Mouse (Mus musculus) intestine, embryonic 14.5 days (tissue): ENCODE data around the gene Acot7. TPM values are rescaled to one million over a fixed set of nuclear protein-coding genes. Genes with fewer than 3 reads are reported as not detected.

Source experiments
- ATAC-seq: fragments of 200-750 bp; cut with Nextera tagmentation; replicated peaks from 2 replicates; pipeline ENCODE4 v1.8.0; 2017; ENCODE audit warnings: low read depth, moderate number of reproducible peaks, moderate TSS enrichment, moderate library complexity; ENCODE audit not compliant: low FRiP score, low TSS enrichment
- DNase-seq: peaks from one replicate; pipeline ENCODE4 v3.0.0-alpha.2; 2018; ENCODE audit warnings: low spot score
- H3K27ac ChIP-seq: fragments of 300-500 bp; sonication (generic); 2 replicates; pipeline ENCODE4 v1.5.1; 2014; ENCODE audit warnings: low read depth, mild to moderate bottlenecking, control low read depth
- H3K27me3 ChIP-seq: fragments of 300-500 bp; sonication (generic); replicated peaks from 2 replicates; pipeline ENCODE4 v1.6.1; 2014; ENCODE audit warnings: low read length, control low read depth; ENCODE audit not compliant: control insufficient read depth, insufficient read depth
- H3K36me3 ChIP-seq: fragments of 300-500 bp; sonication (generic); 2 replicates; pipeline ENCODE4 v1.6.1; 2014; ENCODE audit warnings: low read length, control low read depth; ENCODE audit not compliant: control insufficient read depth, insufficient read depth
- H3K4me1 ChIP-seq: fragments of 300-500 bp; sonication (generic); replicated peaks from 2 replicates; pipeline ENCODE4 v1.6.1; 2014; ENCODE audit warnings: low read length, control low read depth, mixed read lengths; ENCODE audit not compliant: control insufficient read depth, insufficient read depth
- H3K4me2 ChIP-seq: fragments of 300-500 bp; sonication (generic); 2 replicates; pipeline ENCODE4 v1.6.1; 2014; ENCODE audit warnings: low read length
- H3K4me3 ChIP-seq: fragments of 300-500 bp; sonication (generic); 2 replicates; pipeline ENCODE4 v1.5.1; 2014; ENCODE audit warnings: low read depth, low read length, control low read depth, mixed read lengths
- H3K9ac ChIP-seq: fragments of 300-500 bp; sonication (generic); 2 replicates; pipeline ENCODE4 v1.6.1; 2014; ENCODE audit warnings: mild to moderate bottlenecking, low read length
- H3K9me3 ChIP-seq: fragments of 300-500 bp; sonication (generic); 2 replicates; pipeline ENCODE4 v1.6.1; 2016; ENCODE audit warnings: low read length, control low read depth; ENCODE audit not compliant: control insufficient read depth
- WGBS: fragments of 180-500 bp; shearing (Covaris S2); extraction: QIAGEN DNeasy Blood & Tissue Kit; methylation state at CpG from one replicate; pipeline ENCODE4 v1.1.7; 2014; 5-methylcytosine and 5-hydroxymethylcytosine counted together
- polyA plus RNA-seq: library from polyadenylated mRNA; unstranded; fragments of >200 nt; fragmentation: Nextera tagmentation; extraction: Ambion mirVana; gene quantifications from 2 replicates; pipeline ENCODE4 v1.2.1, GENCODE M21; 2014

Gene Acot7
- polyA plus RNA-seq, 1 experiment from 2014 or later = 61.5 TPM

- Histone ChIP-seq H3K4me2 (no peak overlapping the region), H3K27ac (no peak overlapping the region), H3K4me3 (no peak overlapping the region), H3K4me1 (0 out of 2 replicates have a peak, but pooled peaks cover 2% of the 10 kb centered on the region), H3K36me3 (peaks cover 30% of the 10 kb centered on the region), H3K9ac (no peak overlapping the region), H3K27me3 (peaks cover 21% of the 10 kb centered on the region), H3K9me3 (no peaks in the 10 kb centered on the region)
- 84% methylated on average over 9 of the region's 9 CpGs for WGBS
- ATAC-seq (no peak), DNase-seq (no peak)
These were observed 129.6 kb downstream of the Acot7 start for GRCm38 (mm10) chr4:152307542-152307941.

- Histone ChIP-seq H3K27me3 (peaks cover 67% of the 10 kb centered on the region), H3K4me3 (no peak overlapping the region), H3K9me3 (no peaks in the 10 kb centered on the region), H3K4me1 (peaks cover 17% of the 10 kb centered on the region; the same call in 1 of the 2 replicates), H3K4me2 (peak overlapping the region; percentile 65), H3K36me3 (peaks cover 4% of the 10 kb centered on the region; the same call in 1 of the 2 replicates), H3K27ac (no peak overlapping the region), H3K9ac (no peak overlapping the region)
- ATAC-seq = peak; percentile 26; the same call in 1 of the 2 replicates
- WGBS = 3% methylated on average over 14 of the region's 14 CpGs
- no peak for DNase-seq
These were observed 134.3 kb downstream of the Acot7 start for GRCm38 (mm10) chr4:152312186-152312585.

GRCm38 (mm10) chr4:152313211-152313632, 135.3 kb downstream of the Acot7 start:
- Histone ChIP-seq H3K4me3 (peak overlapping the region; percentile 27), H3K4me1 (peaks cover 17% of the 10 kb centered on the region), H3K4me2 (peak overlapping the region; percentile 65), H3K9ac (no peak overlapping the region), H3K27me3 (peaks cover 72% of the 10 kb centered on the region), H3K9me3 (no peaks in the 10 kb centered on the region), H3K27ac (no peak overlapping the region), H3K36me3 (peaks cover 4% of the 10 kb centered on the region; the same call in 1 of the 2 replicates)
- DNase-seq (peak; percentile 77), ATAC-seq (peak; percentile 26; the same call in 1 of the 2 replicates)
- under 1% methylated on average over 29 of the region's 29 CpGs for WGBS

- H3K36me3 ChIP-seq = 0 out of 2 replicates have a peak, but pooled peaks cover under 1% of the 10 kb centered on the region
- H3K4me1 ChIP-seq = peaks cover 17% of the 10 kb centered on the region
- peaks cover 74% of the 10 kb centered on the region for H3K27me3 ChIP-seq
- no peak overlapping the region; the same call in 1 of the 2 replicates for H3K4me2 ChIP-seq
- DNase-seq (no peak), ATAC-seq (no peak; the same call in 1 of the 2 replicates)
- H3K9ac ChIP-seq = no peak overlapping the region
- H3K27ac ChIP-seq = no peak overlapping the region
- H3K9me3 ChIP-seq = no peaks in the 10 kb centered on the region
- H3K4me3 ChIP-seq = no peak overlapping the region
These were observed 136.0 kb downstream of the Acot7 start for GRCm38 (mm10) chr4:152313934-152314333.

- Histone ChIP-seq H3K4me2 (peak overlapping the region; percentile 46), H3K27me3 (peaks cover 70% of the 10 kb centered on the region), H3K9me3 (no peaks in the 10 kb centered on the region), H3K4me3 (peak overlapping the region; percentile 25), H3K27ac (no peak overlapping the region), H3K4me1 (peaks cover 17% of the 10 kb centered on the region), H3K9ac (no peak overlapping the region), H3K36me3 (no peaks in the 10 kb centered on the region)
- WGBS = 2% methylated on average over 43 of the region's 43 CpGs
- no peak for DNase-seq
- no peak for ATAC-seq
These were observed 137.7 kb downstream of the Acot7 start for GRCm38 (mm10) chr4:152315498-152316213.

- H3K4me2 ChIP-seq = peak overlapping the region; percentile 8; the same call in 1 of the 2 replicates
- WGBS = 69% methylated on average over 6 of the region's 6 CpGs
These were observed 139.7 kb downstream of the Acot7 start for GRCm38 (mm10) chr4:152317631-152318033.

GRCm38 (mm10) chr4:152318517-152319234, 140.7 kb downstream of the Acot7 start, which contains the start of gene Rnf207:
Rnf207 (minus strand) TSS chr4:152318993.
- ATAC-seq (no peak), DNase-seq (peak; percentile 65)
- WGBS = 6% methylated on average over 26 of the region's 26 CpGs
- H3K9me3 ChIP-seq = no peaks in the 10 kb centered on the region
- no peak within 1 kb of the TSS for H3K4me3 ChIP-seq
- H3K36me3 ChIP-seq = no peaks in the 10 kb centered on the region
- H3K4me1 ChIP-seq = peaks cover 5% of the 10 kb centered on the region
- H3K27ac ChIP-seq = no peak within 1 kb of the TSS
- no peak within 1 kb of the TSS for H3K9ac ChIP-seq
- H3K27me3 ChIP-seq = peaks cover 42% of the 10 kb centered on the region
- H3K4me2 ChIP-seq = peak within 1 kb of the TSS; percentile 31

More at GRCm38 (mm10) chr4:152317631-152318033, 139.7 kb downstream of the Acot7 start:
- peaks cover 52% of the 10 kb centered on the region for H3K27me3 ChIP-seq
- no peak overlapping the region for H3K9ac ChIP-seq
- H3K4me3 ChIP-seq = no peak overlapping the region
- H3K4me1 ChIP-seq = peaks cover 15% of the 10 kb centered on the region
- DNase-seq (no peak), ATAC-seq (no peak)
- H3K27ac ChIP-seq = no peak overlapping the region
- H3K9me3 ChIP-seq = no peaks in the 10 kb centered on the region
- no peaks in the 10 kb centered on the region for H3K36me3 ChIP-seq
